Mouse (Mus musculus) G1E (cell line): Measurements from ENCODE around the gene Lamc2. TPM values are rescaled to one million over a fixed set of nuclear protein-coding genes. Genes with fewer than 3 reads are reported as not detected.

Experiments
- ATAC-seq: 2 replicates; pipeline ENCODE4 v1.8.0; 2016; ENCODE audit warnings: mild to moderate bottlenecking; ENCODE audit not compliant: insufficient number of reproducible peaks, poor library complexity, low FRiP score, severe bottlenecking; ENCODE audit errors: extremely low read depth
- DNase-seq: peaks from one replicate; pipeline ENCODE4 v3.0.0; 2012; ENCODE audit warnings: low spot score
- H3K27me3 ChIP-seq: 2 replicates; pipeline ENCODE4 v1.6.1; 2012; ENCODE audit warnings: mild to moderate bottlenecking, low read length, inconsistent platforms; ENCODE audit not compliant: insufficient read depth
- H3K36me3 ChIP-seq: replicated peaks from 2 replicates; pipeline ENCODE3; 2012; ENCODE audit warnings: mild to moderate bottlenecking, inconsistent platforms
- H3K4me1 ChIP-seq: 2 replicates; pipeline ENCODE4 v1.6.1; 2012; ENCODE audit warnings: low read depth, low read length, inconsistent platforms, mixed read lengths; ENCODE audit not compliant: insufficient read depth
- H3K4me3 ChIP-seq: 2 replicates; pipeline ENCODE4 v1.5.1; 2012; ENCODE audit warnings: low read depth, mild to moderate bottlenecking, inconsistent platforms, low read length, moderate library complexity, mixed read lengths
- H3K9me3 ChIP-seq: replicated peaks from 2 replicates; pipeline ENCODE4 v1.6.1; 2012; ENCODE audit warnings: inconsistent platforms
- CTCF ChIP-seq: IDR thresholded peaks from 2 replicates; pipeline ENCODE4 v1.5.1; 2012; ENCODE audit warnings: low read depth, low read length, inconsistent platforms, mixed read lengths
- GATA1 ChIP-seq: IDR thresholded peaks from 2 replicates; pipeline ENCODE4 v1.6.1; 2012; ENCODE audit warnings: borderline replicate concordance, low read length, inconsistent platforms, mixed read lengths
- GATA2 ChIP-seq: IDR thresholded peaks from 2 replicates; pipeline ENCODE4 v1.6.1; 2012; ENCODE audit warnings: low read depth, low read length, inconsistent platforms, borderline replicate concordance
- POLR2AphosphoS5 ChIP-seq: IDR thresholded peaks from 2 replicates; pipeline ENCODE4 v1.6.1; 2012; ENCODE audit warnings: low read depth, low read length, inconsistent platforms; ENCODE audit not compliant: insufficient replicate concordance
- TAL1 ChIP-seq: conservative IDR thresholded peaks from 2 replicates; pipeline ENCODE4 v1.6.1; 2012; ENCODE audit warnings: low read depth, low read length, inconsistent platforms, mixed read lengths
- polyA plus RNA-seq: library from polyadenylated mRNA; stranded (reverse); fragments of >175 nt; gene quantifications from 2 replicates; pipeline ENCODE4 v1.2.3, GENCODE M21; 2012
- total RNA-seq, 2 experiments: library from RNA; stranded (forward) in 1 of 2; stranded (reverse) in 1 of 2; fragments of 200-1000 nt in 1 of 2; fragments of >200 nt in 1 of 2; fragmentation: Nextera tagmentation in 1 of 2; gene quantifications; 2 replicates each; pipeline ENCODE4 v1.2.3; 2014 to 2017

Gene Lamc2
- total and polyA plus RNA-seq, 3 experiments = 0.11 TPM; not detected in 2

- Histone ChIP-seq H3K36me3 (peaks cover 97% of the 10 kb centered on the region), H3K4me3 (no peak overlapping the region), H3K9me3 (no peaks in the 10 kb centered on the region), H3K4me1 (no peaks in the 10 kb centered on the region), H3K27me3 (no peaks in the 10 kb centered on the region)
- TF ChIP-seq GATA2 = no peak
- no peak for TF ChIP-seq CTCF
- TF ChIP-seq TAL1 = no peak
- no peak for TF ChIP-seq POLR2AphosphoS5
- no peak for TF ChIP-seq GATA1
- DNase-seq = no peak
- no peak for ATAC-seq
Measured at GRCm38 (mm10) chr1:153224331-153224730, 38.1 kb upstream of the Lamc2 start.

DNA sequence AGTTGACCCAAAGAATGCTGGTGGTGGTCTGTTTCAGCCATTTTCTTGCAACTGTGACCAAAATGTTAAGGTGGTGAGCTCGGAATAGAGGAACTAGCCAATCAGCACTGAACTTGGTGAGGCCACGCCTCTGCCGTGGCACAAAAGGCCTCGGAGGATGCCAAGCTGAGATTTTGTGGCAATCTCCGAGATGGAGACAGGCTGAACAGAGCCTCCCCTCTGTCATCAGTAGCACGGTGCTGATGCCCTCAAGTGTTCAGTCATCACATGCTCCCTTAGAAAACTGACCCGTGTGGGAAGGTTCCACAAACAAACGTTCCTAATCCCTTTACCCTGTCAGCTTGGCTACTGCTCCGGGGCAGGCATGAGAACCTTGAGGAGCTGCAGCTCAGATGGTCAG, 33.1 kb upstream of the Lamc2 start:
- TF ChIP-seq TAL1 = no peak
- no peak for TF ChIP-seq GATA1
- TF ChIP-seq POLR2AphosphoS5 = no peak
- TF ChIP-seq CTCF = no peak
- TF ChIP-seq GATA2 = no peak
- peaks cover 2% of the 10 kb centered on the region; the same call in 1 of the 2 replicates for H3K27me3 ChIP-seq

GRCm38 (mm10) chr1:153216516-153216915, 30.3 kb upstream of the Lamc2 start:
- ATAC-seq = no peak
- peaks cover 38% of the 10 kb centered on the region for H3K36me3 ChIP-seq
- no peak for DNase-seq
- H3K4me3 ChIP-seq = no peak overlapping the region
- H3K27me3 ChIP-seq = peaks cover 4% of the 10 kb centered on the region; the same call in 1 of the 2 replicates
- H3K4me1 ChIP-seq = peaks cover 2% of the 10 kb centered on the region; the same call in 1 of the 2 replicates
- H3K9me3 ChIP-seq = no peaks in the 10 kb centered on the region
- no peak for TF ChIP-seq TAL1
- no peak for TF ChIP-seq GATA2
- TF ChIP-seq GATA1 = no peak
- TF ChIP-seq CTCF = no peak
- no peak for TF ChIP-seq POLR2AphosphoS5

More for the DNA sequence above, 33.1 kb upstream of the Lamc2 start:
- Histone ChIP-seq H3K9me3 (no peaks in the 10 kb centered on the region), H3K4me3 (no peak overlapping the region), H3K4me1 (peaks cover 2% of the 10 kb centered on the region; the same call in 1 of the 2 replicates), H3K36me3 (peaks cover 65% of the 10 kb centered on the region)
- ATAC-seq (no peak), DNase-seq (no peak)

DNA sequence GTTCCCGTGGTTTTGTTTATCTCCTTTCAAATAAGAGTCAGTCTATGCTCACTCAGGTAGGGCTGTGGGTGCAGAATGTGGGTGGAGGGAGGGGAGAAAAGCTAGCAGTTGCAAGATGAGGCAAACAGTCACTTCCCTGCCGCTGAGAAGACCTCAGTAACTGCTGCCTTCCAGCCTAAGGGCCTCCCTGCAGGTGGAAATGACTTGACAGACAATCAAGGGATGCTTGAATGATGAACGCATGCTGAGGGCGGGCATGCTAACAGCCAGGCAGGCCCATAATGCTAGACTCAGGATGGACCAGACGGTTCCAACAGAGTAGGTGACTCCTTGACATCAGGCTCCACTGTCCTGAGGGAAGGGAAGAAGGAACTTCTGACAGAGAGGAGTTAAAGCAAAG, 29.4 kb upstream of the Lamc2 start:
- ATAC-seq (no peak), DNase-seq (no peak)
- Histone ChIP-seq H3K27me3 (peaks cover 7% of the 10 kb centered on the region; the same call in 1 of the 2 replicates), H3K4me3 (no peak overlapping the region), H3K4me1 (peaks cover 2% of the 10 kb centered on the region; the same call in 1 of the 2 replicates), H3K9me3 (no peaks in the 10 kb centered on the region), H3K36me3 (peaks cover 29% of the 10 kb centered on the region)
- TF ChIP-seq CTCF (no peak), GATA1 (no peak), GATA2 (no peak), TAL1 (no peak), POLR2AphosphoS5 (no peak)

- DNase-seq (no peak), ATAC-seq (no peak)
- TF ChIP-seq TAL1 (no peak), GATA1 (no peak), POLR2AphosphoS5 (no peak), GATA2 (no peak), CTCF (no peak)
- Histone ChIP-seq H3K9me3 (no peaks in the 10 kb centered on the region), H3K27me3 (peaks cover 26% of the 10 kb centered on the region), H3K4me3 (no peak overlapping the region), H3K4me1 (peaks cover 2% of the 10 kb centered on the region; the same call in 1 of the 2 replicates), H3K36me3 (no peaks in the 10 kb centered on the region)
Measured at GRCm38 (mm10) chr1:153210992-153211391, 24.7 kb upstream of the Lamc2 start.

- Histone ChIP-seq H3K27me3 (peaks cover 26% of the 10 kb centered on the region), H3K4me3 (no peak overlapping the region), H3K4me1 (no peaks in the 10 kb centered on the region), H3K36me3 (no peaks in the 10 kb centered on the region), H3K9me3 (no peaks in the 10 kb centered on the region)
- no peak for ATAC-seq
- no peak for DNase-seq
- TF ChIP-seq GATA1 = no peak
- no peak for TF ChIP-seq TAL1
- TF ChIP-seq POLR2AphosphoS5 = no peak
- TF ChIP-seq GATA2 = no peak
- TF ChIP-seq CTCF = no peak
Measured at GRCm38 (mm10) chr1:153210198-153210597, 24.0 kb upstream of the Lamc2 start.

DNA sequence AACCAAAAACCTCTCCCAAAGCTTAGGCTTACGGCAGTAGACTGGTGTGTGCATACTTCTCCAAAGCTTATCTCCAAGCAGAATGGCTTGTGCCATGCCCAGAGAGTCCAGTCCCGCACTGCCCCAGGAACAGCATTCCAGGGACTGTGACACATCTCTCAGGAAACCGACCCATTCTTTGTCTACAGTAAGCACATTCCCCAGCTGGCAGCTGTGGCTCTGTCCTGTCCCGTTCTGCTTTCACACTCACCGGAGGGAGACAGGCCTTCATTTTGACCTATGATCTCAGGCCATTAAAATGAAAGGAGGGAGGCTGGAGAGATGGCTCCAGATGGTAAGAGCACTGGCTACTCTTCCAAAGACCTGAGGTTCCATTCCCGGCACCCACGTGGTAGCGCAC, 15.9 kb upstream of the Lamc2 start:
- TF ChIP-seq TAL1 (no peak), GATA1 (no peak), POLR2AphosphoS5 (no peak), GATA2 (no peak), CTCF (no peak)
- Histone ChIP-seq H3K36me3 (no peaks in the 10 kb centered on the region), H3K9me3 (no peaks in the 10 kb centered on the region), H3K27me3 (peaks cover 31% of the 10 kb centered on the region), H3K4me1 (no peaks in the 10 kb centered on the region), H3K4me3 (no peak overlapping the region)
- ATAC-seq (no peak), DNase-seq (no peak)
